ENCODE assay signal across 8 mouse cellular contexts in the genomic region with DNA sequence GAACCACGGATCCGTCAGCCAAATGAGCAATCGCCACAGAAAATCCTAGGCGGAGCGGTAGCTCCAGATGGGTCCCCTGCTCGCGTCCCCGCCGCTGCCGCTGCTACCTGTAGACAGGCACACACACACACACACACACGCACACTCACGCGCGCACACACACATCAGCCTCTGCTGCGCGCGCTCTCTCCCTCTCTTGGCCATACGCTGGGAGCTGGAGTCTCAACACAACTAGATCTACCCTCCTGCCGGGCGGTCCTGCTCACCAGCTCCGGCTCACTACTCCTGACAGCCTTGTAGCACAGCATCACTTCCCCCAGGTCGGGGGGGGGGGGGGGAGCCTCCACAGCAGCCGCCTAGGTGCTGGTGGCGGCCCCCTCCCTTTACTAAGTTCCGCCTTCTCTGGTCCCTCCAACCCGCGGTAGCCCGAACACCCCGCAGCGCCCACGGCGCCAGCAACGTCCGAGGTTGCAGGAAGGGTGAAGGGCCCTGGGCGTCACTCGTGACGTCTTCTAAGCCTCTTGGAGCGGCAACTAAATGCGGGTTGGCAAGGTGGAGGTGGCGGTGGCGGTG. TPM values are rescaled to one million over a fixed set of nuclear protein-coding genes. Genes with fewer than 3 reads are reported as not detected.
DNase-seq lines count a peak whose midpoint lies in the region; ATAC-seq and TF ChIP-seq lines count a peak whose summit lies in the region.

No protein-coding gene starts in this region.

- H3K4me3 ChIP-seq in lung, postnatal 0 days (ENCODE audit: low read depth, low read length), result peak overlapping the region; percentile 30
- peak overlapping the region; percentile 55 for H3K4me3 ChIP-seq in embryonic facial prominence, embryonic 15.5 days (replicated peaks)
- peak overlapping the region; percentile 34 for H3K4me3 ChIP-seq in intestine, postnatal 0 days (ENCODE audit: low read depth, low read length)
- no peak overlapping the region for H3K4me3 ChIP-seq in liver, embryonic 15.5 days (replicated peaks)
- H3K4me3 ChIP-seq in stomach, embryonic 14.5 days (ENCODE audit: low read depth, low read length), result peak overlapping the region; percentile 38

- TF ChIP-seq CTCF in lung, postnatal 0 days (IDR thresholded peaks at IDR 0.05), result no peak
- no peak for TF ChIP-seq CTCF in intestine, postnatal 0 days (IDR thresholded peaks at IDR 0.05; ENCODE audit: low read depth)

- H3K27me3 ChIP-seq in lung, postnatal 0 days (replicated peaks; ENCODE audit: insufficient read depth, low read length), result peaks cover 21% of the 10 kb centered on the region
- peaks cover 27% of the 10 kb centered on the region for H3K27me3 ChIP-seq in embryonic facial prominence, embryonic 15.5 days
- H3K27me3 ChIP-seq in intestine, postnatal 0 days (replicated peaks; ENCODE audit: control insufficient read depth, insufficient read depth, low read length), result peaks cover 31% of the 10 kb centered on the region
- peaks cover 43% of the 10 kb centered on the region for H3K27me3 ChIP-seq in liver, embryonic 15.5 days
- H3K27me3 ChIP-seq in stomach, embryonic 14.5 days (ENCODE audit: control insufficient read depth, insufficient read depth, low read length), result peaks cover 20% of the 10 kb centered on the region

- peaks cover 4% of the 10 kb centered on the region; the same call in 1 of the 2 replicates for H3K4me1 ChIP-seq in lung, postnatal 0 days (ENCODE audit: insufficient read depth, low read depth, low read length)
- peaks cover 19% of the 10 kb centered on the region for H3K4me1 ChIP-seq in embryonic facial prominence, embryonic 15.5 days
- H3K4me1 ChIP-seq in intestine, postnatal 0 days (replicated peaks; ENCODE audit: control insufficient read depth, insufficient read depth, low read length), result no peaks in the 10 kb centered on the region
- H3K4me1 ChIP-seq in liver, embryonic 15.5 days (replicated peaks), result no peaks in the 10 kb centered on the region
- peaks cover 8% of the 10 kb centered on the region for H3K4me1 ChIP-seq in stomach, embryonic 14.5 days (ENCODE audit: control insufficient read depth, insufficient read depth, low read length)

- WGBS in lung, postnatal 0 days, result 1% methylated on average over 35 of the region's 41 CpGs
- WGBS in embryonic facial prominence, embryonic 15.5 days, result under 1% methylated on average over 41 of the region's 41 CpGs
- under 1% methylated on average over 33 of the region's 41 CpGs for WGBS in intestine, postnatal 0 days
- WGBS in liver, embryonic 15.5 days (ENCODE audit: insufficient replicate concordance), result under 1% methylated on average over 40 of the region's 41 CpGs
- under 1% methylated on average over 41 of the region's 41 CpGs for WGBS in stomach, embryonic 14.5 days

- H3K27ac ChIP-seq in lung, postnatal 0 days (ENCODE audit: low read length), result no peak overlapping the region
- no peak overlapping the region for H3K27ac ChIP-seq in embryonic facial prominence, embryonic 15.5 days (replicated peaks)
- H3K27ac ChIP-seq in intestine, postnatal 0 days (ENCODE audit: low read depth, low read length), result no peak overlapping the region
- no peak overlapping the region for H3K27ac ChIP-seq in liver, embryonic 15.5 days (replicated peaks)
- no peak overlapping the region for H3K27ac ChIP-seq in stomach, embryonic 14.5 days (ENCODE audit: low read length)

- H3K9me3 ChIP-seq in lung, postnatal 0 days (ENCODE audit: low read length), result no peaks in the 10 kb centered on the region
- H3K9me3 ChIP-seq in embryonic facial prominence, embryonic 15.5 days (replicated peaks), result no peaks in the 10 kb centered on the region
- H3K9me3 ChIP-seq in intestine, postnatal 0 days (ENCODE audit: control insufficient read depth), result no peaks in the 10 kb centered on the region
- no peaks in the 10 kb centered on the region for H3K9me3 ChIP-seq in liver, embryonic 15.5 days (replicated peaks)
- H3K9me3 ChIP-seq in stomach, embryonic 14.5 days (ENCODE audit: control insufficient read depth, low read depth, low read length), result no peaks in the 10 kb centered on the region

- DNase-seq in lung, postnatal 0 days (ENCODE audit: low spot score), result peak; percentile 8
- no peak for DNase-seq in lung, postnatal 4 days
- no peak for DNase-seq in lung, postnatal 25 days (ENCODE audit: low spot score)

- H3K36me3 ChIP-seq in lung, postnatal 0 days (ENCODE audit: insufficient read depth, low read length), result no peaks in the 10 kb centered on the region
- no peaks in the 10 kb centered on the region for H3K36me3 ChIP-seq in embryonic facial prominence, embryonic 15.5 days
- H3K36me3 ChIP-seq in intestine, postnatal 0 days (ENCODE audit: control insufficient read depth, insufficient read depth), result no peaks in the 10 kb centered on the region
- H3K36me3 ChIP-seq in liver, embryonic 15.5 days (replicated peaks), result no peaks in the 10 kb centered on the region
- H3K36me3 ChIP-seq in stomach, embryonic 14.5 days (ENCODE audit: control insufficient read depth, insufficient read depth, low read length), result no peaks in the 10 kb centered on the region

- ATAC-seq in lung, postnatal 0 days, result peak; percentile 9; the same call in 1 of the 2 replicates
- ATAC-seq in embryonic facial prominence, embryonic 15.5 days (ENCODE audit: insufficient number of reproducible peaks, low FRiP score, low TSS enrichment, low read depth), result no peak; the same call in 1 of the 2 replicates
- ATAC-seq in intestine, postnatal 0 days, result no peak
- no peak for ATAC-seq in liver, embryonic 15.5 days (ENCODE audit: insufficient read depth)
- ATAC-seq in stomach, embryonic 14.5 days (ENCODE audit: insufficient number of reproducible peaks, insufficient read depth, low FRiP score, low read depth), result peak; percentile 57; the same call in 1 of the 2 replicates
- no peak for ATAC-seq in megakaryocyte progenitor cell, adult 5-6 weeks (replicated peaks; ENCODE audit: poor library complexity)

- no peak overlapping the region for H3K9ac ChIP-seq in lung, postnatal 0 days (replicated peaks; ENCODE audit: low read depth)
- H3K9ac ChIP-seq in embryonic facial prominence, embryonic 15.5 days, result no peak overlapping the region
- no peak overlapping the region for H3K9ac ChIP-seq in intestine, postnatal 0 days (ENCODE audit: low read depth, low read length)
- no peak overlapping the region for H3K9ac ChIP-seq in liver, embryonic 15.5 days
- no peak overlapping the region; the same call in 1 of the 2 replicates for H3K9ac ChIP-seq in stomach, embryonic 14.5 days (replicated peaks; ENCODE audit: low read depth, low read length)

- H3K4me2 ChIP-seq in lung, postnatal 0 days (replicated peaks; ENCODE audit: low read depth, low read length), result peak overlapping the region; percentile 60
- peak overlapping the region; percentile 95 for H3K4me2 ChIP-seq in embryonic facial prominence, embryonic 15.5 days (replicated peaks)
- peak overlapping the region; percentile 63 for H3K4me2 ChIP-seq in intestine, postnatal 0 days (replicated peaks; ENCODE audit: low read depth)
- peak overlapping the region; percentile 30 for H3K4me2 ChIP-seq in liver, embryonic 15.5 days
- H3K4me2 ChIP-seq in stomach, embryonic 14.5 days (replicated peaks; ENCODE audit: low read depth, low read length), result peak overlapping the region; percentile 69

- TF ChIP-seq EP300 in lung, postnatal 0 days (IDR thresholded peaks at IDR 0.05), result no peak

RNA-seq across cellular contexts. Expression of a gene that starts 1.1 kb away (rescaled TPM):
- 0.50 TPM in 2 replicates for polyA plus RNA-seq in lung, postnatal 0 days (2015; fragmentation: Nextera tagmentation; extraction: Ambion mirVana)
- polyA plus RNA-seq in embryonic facial prominence, embryonic 15.5 days (2015; fragmentation: Nextera tagmentation; extraction: Ambion mirVana), result 1.9 and 2.3 TPM in 2 replicates
- polyA plus RNA-seq in intestine, postnatal 0 days (2015; fragmentation: Nextera tagmentation; extraction: Ambion mirVana), result 0.86 and 1.0 TPM in 2 replicates
- 0.02 and 0.05 TPM in 2 replicates for polyA plus RNA-seq in liver, embryonic 15.5 days (2015; fragmentation: Nextera tagmentation; extraction: Ambion mirVana)
- polyA plus RNA-seq in stomach, embryonic 14.5 days (2014; fragmentation: Nextera tagmentation; extraction: Ambion mirVana), result 2.3 and 2.8 TPM in 2 replicates
- not detected in 2 replicates for total RNA-seq in megakaryocyte progenitor cell, adult 5-6 weeks (2015)
- not detected in 2 replicates for total RNA-seq in megakaryocyte progenitor cell, adult 5-6 weeks (2017)

Comparison
In these comparisons a context has a peak if more than half of its experiments do, and no peak if none do; other contexts are left out.
1. ATAC-seq: peak in lung, postnatal 0 days (single experiment) and stomach, embryonic 14.5 days (single experiment); none in embryonic facial prominence, embryonic 15.5 days (single experiment), intestine, postnatal 0 days (single experiment), liver, embryonic 15.5 days (single experiment) and megakaryocyte progenitor cell, adult 5-6 weeks (single experiment).
2. H3K4me2 ChIP-seq: peak in every context shown above with its lines; median percentile 95 in embryonic facial prominence, embryonic 15.5 days; 69 in stomach, embryonic 14.5 days; 63 in intestine, postnatal 0 days; 60 in lung, postnatal 0 days; 30 in liver, embryonic 15.5 days.